Mouse (Mus musculus): ENCODE measurements at regions not wholly inside any gene's neighbourhood (a gene's known extent, or its start where the extent isn't known, plus 50 kb on each side); places are given as distances from the start of the nearest gene placed in this dataset.
A peak's percentile ranks its signal among the peaks of the same experiment; 100 is the strongest.

- TF ChIP-seq ZC3H11A (IDR thresholded peaks at IDR 0.05; ENCODE audit: borderline replicate concordance, low read depth, low read length) (peak; percentile 53; the same call in 1 of the 2 replicates), MAFK (IDR thresholded peaks at IDR 0.05; ENCODE audit: insufficient read depth, low read depth, low read length) (no peak), CHD2 (IDR thresholded peaks at IDR 0.05; ENCODE audit: low read depth, low read length) (no peak), ZNF384 (IDR thresholded peaks at IDR 0.05; ENCODE audit: low read depth, low read length) (no peak)
These were observed 93.2 kb upstream of the Lhx1 start for GRCm38 (mm10) chr11:84618576-84618975.
